Mouse (Mus musculus): ENCODE measurements around the gene Kat5. TPM values are rescaled to one million over a fixed set of nuclear protein-coding genes. Genes with fewer than 3 reads are reported as not detected.
A peak's percentile ranks its signal among the peaks of the same experiment; 100 is the strongest.

Kat5 gene
- polyA plus RNA-seq, 1 experiment from 2014 or later = 51.9 TPM

- H3K4me1 ChIP-seq (ENCODE audit: insufficient read depth, low read depth, low read length) = peaks cover 4% of the 10 kb centered on the region
- no peaks in the 10 kb centered on the region for H3K9me3 ChIP-seq (ENCODE audit: low read length)
- H3K9ac ChIP-seq (replicated peaks; ENCODE audit: low read depth) = no peak overlapping the region
- H3K27me3 ChIP-seq (replicated peaks; ENCODE audit: insufficient read depth, low read length) = no peaks in the 10 kb centered on the region
- no peak for ATAC-seq
- no peak overlapping the region for H3K4me3 ChIP-seq (ENCODE audit: low read depth, low read length)
- H3K4me2 ChIP-seq (replicated peaks; ENCODE audit: low read depth, low read length) = no peak overlapping the region; the same call in 1 of the 2 replicates
- TF ChIP-seq CTCF (IDR thresholded peaks at IDR 0.05) = no peak
- no peak for TF ChIP-seq EP300 (IDR thresholded peaks at IDR 0.05)
- H3K27ac ChIP-seq (ENCODE audit: low read length) = no peak overlapping the region
- peaks cover 6% of the 10 kb centered on the region; the same call in 1 of the 2 replicates for H3K36me3 ChIP-seq (ENCODE audit: insufficient read depth, low read length)
- no peak for DNase-seq (ENCODE audit: low spot score)
- 87% methylated on average over 32 of the region's 32 CpGs for WGBS
Observed at GRCm38 (mm10) chr19:5570353-5571246, 39.4 kb downstream of the Kat5 start.

DNA sequence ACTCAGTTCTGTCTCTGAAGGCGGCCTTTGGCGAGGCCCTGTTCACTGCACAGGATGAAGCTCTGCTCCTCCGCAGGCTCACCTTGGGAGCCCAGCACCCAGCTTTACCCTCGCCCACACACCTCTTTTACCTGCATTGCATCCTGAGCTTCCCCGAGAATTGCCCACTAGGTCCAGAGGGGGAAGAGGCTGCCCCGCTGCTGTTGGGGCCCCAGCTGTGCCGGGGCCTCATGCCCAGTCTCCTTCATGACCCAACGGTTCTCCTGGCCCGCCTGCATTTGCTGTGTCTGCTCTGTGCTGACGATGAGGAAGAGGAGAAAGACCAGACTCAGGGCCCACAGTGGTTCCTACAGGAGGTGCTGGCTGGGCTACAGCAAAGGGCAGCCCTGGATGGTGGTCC lies 40.5 kb downstream of the Kat5 start:
- H3K9me3 ChIP-seq (ENCODE audit: low read length) = no peaks in the 10 kb centered on the region
- no peak overlapping the region for H3K4me3 ChIP-seq (ENCODE audit: low read depth, low read length)
- H3K36me3 ChIP-seq (ENCODE audit: insufficient read depth, low read length) = peaks cover 6% of the 10 kb centered on the region; the same call in 1 of the 2 replicates
- H3K27me3 ChIP-seq (replicated peaks; ENCODE audit: insufficient read depth, low read length) = no peaks in the 10 kb centered on the region
- ATAC-seq = no peak
- TF ChIP-seq EP300 (IDR thresholded peaks at IDR 0.05) = no peak
- no peak for TF ChIP-seq CTCF (IDR thresholded peaks at IDR 0.05)
- no peak overlapping the region for H3K4me2 ChIP-seq (replicated peaks; ENCODE audit: low read depth, low read length)
- H3K4me1 ChIP-seq (ENCODE audit: insufficient read depth, low read depth, low read length) = peaks cover 4% of the 10 kb centered on the region
- H3K9ac ChIP-seq (replicated peaks; ENCODE audit: low read depth) = no peak overlapping the region
- WGBS = 89% methylated on average over 10 of the region's 10 CpGs
- H3K27ac ChIP-seq (ENCODE audit: low read length) = no peak overlapping the region
- no peak for DNase-seq (ENCODE audit: low spot score)

- peak overlapping the region; percentile 78 for H3K4me3 ChIP-seq (ENCODE audit: low read depth, low read length)
- H3K27ac ChIP-seq (ENCODE audit: low read length) = peak overlapping the region; percentile 94
- DNase-seq (ENCODE audit: low spot score) (peak; percentile 94), ATAC-seq (peak; percentile 27)
- no peaks in the 10 kb centered on the region for H3K9me3 ChIP-seq (ENCODE audit: low read length)
- peaks cover 6% of the 10 kb centered on the region; the same call in 1 of the 2 replicates for H3K36me3 ChIP-seq (ENCODE audit: insufficient read depth, low read length)
- H3K4me2 ChIP-seq (replicated peaks; ENCODE audit: low read depth, low read length) = peak overlapping the region; percentile 91
- 4% methylated on average over 27 of the region's 27 CpGs for WGBS
- H3K9ac ChIP-seq (replicated peaks; ENCODE audit: low read depth) = peak overlapping the region; percentile 63
- peaks cover 4% of the 10 kb centered on the region for H3K4me1 ChIP-seq (ENCODE audit: insufficient read depth, low read depth, low read length)
- no peaks in the 10 kb centered on the region for H3K27me3 ChIP-seq (replicated peaks; ENCODE audit: insufficient read depth, low read length)
- TF ChIP-seq EP300 (IDR thresholded peaks at IDR 0.05) (no peak), CTCF (IDR thresholded peaks at IDR 0.05) (peak; percentile 92)
Observed at GRCm38 (mm10) chr19:5568470-5569140, 41.4 kb downstream of the Kat5 start.

DNA sequence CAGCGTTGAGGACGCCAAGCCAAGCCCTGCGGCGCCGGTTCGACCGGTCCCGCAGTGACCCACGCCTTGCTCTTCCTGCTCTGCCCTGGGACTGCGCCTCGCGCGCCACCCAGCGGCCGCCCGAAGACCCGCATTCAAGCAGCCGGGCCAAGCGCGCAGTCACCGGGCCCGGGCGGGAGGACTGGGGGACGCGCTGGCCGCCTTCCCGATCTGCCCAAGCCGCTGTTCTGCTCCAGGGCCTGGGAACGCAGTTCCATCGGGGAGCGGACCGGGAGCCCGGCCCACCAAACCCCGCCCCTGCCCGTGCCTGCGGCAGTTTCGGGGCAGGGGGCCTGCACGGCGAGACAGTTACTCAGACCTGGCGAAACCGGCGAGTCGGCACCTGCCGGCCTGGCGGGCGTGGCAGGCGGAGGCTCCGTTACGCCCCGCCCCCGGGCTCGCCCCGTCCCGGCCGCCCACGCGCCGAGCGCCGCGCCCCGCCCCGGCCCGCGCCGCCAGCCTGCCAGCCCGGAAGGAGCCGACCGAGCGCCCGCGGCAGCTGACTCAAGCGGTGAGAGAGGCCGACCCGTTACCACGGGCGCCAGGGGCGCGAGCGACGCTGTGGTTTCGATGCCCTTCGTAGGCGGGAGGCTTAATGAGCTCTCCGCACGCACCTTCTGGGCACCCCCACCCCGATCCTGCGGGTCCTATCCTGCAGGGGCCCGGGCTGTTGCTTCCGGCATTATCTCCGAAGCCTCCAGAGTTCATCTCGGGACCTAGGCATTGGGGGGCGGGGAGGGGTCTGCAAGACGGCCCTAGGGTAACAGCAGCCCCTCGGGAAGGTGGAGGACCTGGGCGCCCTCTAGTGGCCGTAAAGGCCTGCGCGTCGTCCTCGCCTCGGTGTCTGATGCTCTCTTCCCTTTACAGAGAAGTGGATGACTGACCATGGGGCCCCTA lies 42.2 kb downstream of the Kat5 start, which contains the start of gene Ap5b1:
Gene Ap5b1, plus strand, starts transcription at position 492 of the 936 bp plus-strand sequence.
- H3K9ac ChIP-seq (replicated peaks; ENCODE audit: low read depth) = peak within 1 kb of the TSS; percentile 63
- peak within 1 kb of the TSS; percentile 78 for H3K4me3 ChIP-seq (ENCODE audit: low read depth, low read length)
- no peaks in the 10 kb centered on the region for H3K27me3 ChIP-seq (replicated peaks; ENCODE audit: insufficient read depth, low read length)
- H3K36me3 ChIP-seq (ENCODE audit: insufficient read depth, low read length) = peaks cover 6% of the 10 kb centered on the region; the same call in 1 of the 2 replicates
- H3K27ac ChIP-seq (ENCODE audit: low read length) = peak within 1 kb of the TSS; percentile 94
- peak; percentile 93 for ATAC-seq
- peak within 1 kb of the TSS; percentile 91 for H3K4me2 ChIP-seq (replicated peaks; ENCODE audit: low read depth, low read length)
- peaks cover 4% of the 10 kb centered on the region for H3K4me1 ChIP-seq (ENCODE audit: insufficient read depth, low read depth, low read length)
- TF ChIP-seq EP300 (IDR thresholded peaks at IDR 0.05) = no peak
- peak; percentile 98 for TF ChIP-seq CTCF (IDR thresholded peaks at IDR 0.05)
- H3K9me3 ChIP-seq (ENCODE audit: low read length) = no peaks in the 10 kb centered on the region
- under 1% methylated on average over 79 of the region's 102 CpGs for WGBS
- peak; percentile 95 for DNase-seq (ENCODE audit: low spot score)

- WGBS = 3% methylated on average over 26 of the region's 26 CpGs
- H3K9ac ChIP-seq (replicated peaks; ENCODE audit: low read depth) = peak overlapping the region; percentile 63
- DNase-seq (ENCODE audit: low spot score) (no peak), ATAC-seq (peak; percentile 29)
- TF ChIP-seq EP300 (IDR thresholded peaks at IDR 0.05) = no peak
- no peak for TF ChIP-seq CTCF (IDR thresholded peaks at IDR 0.05)
- H3K4me3 ChIP-seq (ENCODE audit: low read depth, low read length) = peak overlapping the region; percentile 78
- H3K27me3 ChIP-seq (replicated peaks; ENCODE audit: insufficient read depth, low read length) = no peaks in the 10 kb centered on the region
- H3K9me3 ChIP-seq (ENCODE audit: low read length) = no peaks in the 10 kb centered on the region
- peak overlapping the region; percentile 91 for H3K4me2 ChIP-seq (replicated peaks; ENCODE audit: low read depth, low read length)
- H3K36me3 ChIP-seq (ENCODE audit: insufficient read depth, low read length) = peaks cover 6% of the 10 kb centered on the region; the same call in 1 of the 2 replicates
- H3K27ac ChIP-seq (ENCODE audit: low read length) = peak overlapping the region; percentile 94
- peaks cover 4% of the 10 kb centered on the region for H3K4me1 ChIP-seq (ENCODE audit: insufficient read depth, low read depth, low read length)
Observed at GRCm38 (mm10) chr19:5567180-5567533, 42.9 kb downstream of the Kat5 start.

Measured in lung, postnatal 0 days (tissue).